Comparison of ENCODE assay signal across 30 mouse cellular contexts in genomic region chr2:71573736-71574135, GRCm38 (mm10). TPM values are rescaled to one million over a fixed set of nuclear protein-coding genes. Genes with fewer than 3 reads are reported as not detected.
DNase-seq lines count a peak whose midpoint lies in the region; ATAC-seq and TF ChIP-seq lines count a peak whose summit lies in the region.
"Had no signal": no experiment of that assay in that cellular context is flagged by ENCODE, and none has a peak within 500 bp of the region (broad histone marks: within the 10 kb centered on the region; RNA-seq: fewer than 3 reads in every experiment).

No protein-coding gene starts in this region.

- no peaks in the 10 kb centered on the region for H3K79me2 ChIP-seq in C2C12 (ENCODE audit: control insufficient read depth, insufficient read depth)

- H3K4me2 ChIP-seq in limb, embryonic 14.5 days (replicated peaks; ENCODE audit: low read depth, low read length, severe bottlenecking) = no peak overlapping the region
- no peak overlapping the region for H3K4me2 ChIP-seq in hindbrain, embryonic 12.5 days (replicated peaks)
- H3K4me2 ChIP-seq: intestine, embryonic 15.5 days; liver, embryonic 11.5 days; lung, embryonic 15.5 days; midbrain, embryonic 11.5 days; neural tube, embryonic 12.5 days had no signal

- H3K9ac ChIP-seq in limb, embryonic 14.5 days (ENCODE audit: low read depth, low read length, severe bottlenecking) = no peak overlapping the region
- no peak overlapping the region for H3K9ac ChIP-seq in hindbrain, embryonic 12.5 days
- H3K9ac ChIP-seq: intestine, embryonic 15.5 days; lung, embryonic 15.5 days; neural tube, embryonic 12.5 days had no signal

- no peaks in the 10 kb centered on the region for H3K27me3 ChIP-seq in C2C12 (ENCODE audit: control insufficient read depth, insufficient read depth, insufficient read length)
- H3K27me3 ChIP-seq in embryonic facial prominence, embryonic 10.5 days (replicated peaks; ENCODE audit: low read depth, poor library complexity, severe bottlenecking) = peaks cover 8% of the 10 kb centered on the region; the same call in 1 of the 2 replicates
- H3K27me3 ChIP-seq in limb, embryonic 14.5 days (ENCODE audit: control insufficient read depth, insufficient read depth, low read length) = no peaks in the 10 kb centered on the region
- H3K27me3 ChIP-seq in hindbrain, embryonic 12.5 days = no peaks in the 10 kb centered on the region
- H3K27me3 ChIP-seq: intestine, embryonic 15.5 days; neural tube, embryonic 12.5 days had no signal

- H3K79me3 ChIP-seq in C2C12 (ENCODE audit: low read depth) = no peaks in the 10 kb centered on the region

- peak; percentile 32 for DNase-seq in embryonic facial prominence, embryonic 10.5 days (ENCODE audit: low spot score)
- DNase-seq in forelimb bud, embryonic 11.5 days (ENCODE audit: low read depth, low spot score) = peak; percentile 71
- DNase-seq in limb, embryonic 14.5 days (ENCODE audit: low spot score) = peak; percentile 7
- no peak for DNase-seq in ovary, postnatal 10 days (ENCODE audit: low spot score)
- DNase-seq in kidney, postnatal 10 days = no peak
- DNase-seq: adrenal gland, adult 8-10 months; cerebellum, adult 2 months; cerebellum, postnatal 14 days; gastrocnemius, postnatal 10 days; heart, postnatal 14 days; kidney, adult 8-10 months; kidney, postnatal 36 days had no signal

- no peak overlapping the region; the same call in 1 of the 2 replicates for H3K27ac ChIP-seq in embryonic facial prominence, embryonic 10.5 days (replicated peaks)
- H3K27ac ChIP-seq in limb, embryonic 14.5 days (replicated peaks; ENCODE audit: low read depth, low read length) = no peak overlapping the region
- H3K27ac ChIP-seq in hindbrain, embryonic 12.5 days = no peak overlapping the region
- H3K27ac ChIP-seq: hindbrain, postnatal 0 days; intestine, embryonic 15.5 days; layer of hippocampus, adult 2 months; left cerebral cortex, adult 2 months; lung, embryonic 15.5 days; neural tube, embryonic 12.5 days had no signal

- no peak overlapping the region for H3K4me3 ChIP-seq in C2C12 (ENCODE audit: insufficient read depth, poor library complexity, severe bottlenecking)
- H3K4me3 ChIP-seq in embryonic facial prominence, embryonic 10.5 days = no peak overlapping the region
- no peak overlapping the region for H3K4me3 ChIP-seq in limb, embryonic 14.5 days (replicated peaks; ENCODE audit: low read length)
- no peak overlapping the region for H3K4me3 ChIP-seq in hindbrain, embryonic 12.5 days
- H3K4me3 ChIP-seq: intestine, embryonic 15.5 days; layer of hippocampus, adult 2 months; left cerebral cortex, adult 2 months; lung, embryonic 15.5 days; neural tube, embryonic 12.5 days had no signal

- WGBS in embryonic facial prominence, embryonic 10.5 days = 31% methylated on average over 4 of the region's 4 CpGs
- WGBS in limb, embryonic 14.5 days = 7% methylated on average over 4 of the region's 4 CpGs
- 69% methylated on average over 4 of the region's 4 CpGs for WGBS in hindbrain, embryonic 12.5 days

- no peak for TF ChIP-seq POLR2A in limb, embryonic 14.5 days (IDR thresholded peaks at IDR 0.05; ENCODE audit: borderline replicate concordance, extremely low read depth, insufficient read depth, insufficient read length)

- ATAC-seq in limb, embryonic 14.5 days (ENCODE audit: low FRiP score, low read depth) = no peak
- no peak for ATAC-seq in granulocyte monocyte progenitor cell, adult 5-6 weeks (replicated peaks; ENCODE audit: poor library complexity, severe bottlenecking)
- ATAC-seq in hindbrain, embryonic 12.5 days (ENCODE audit: low FRiP score) = no peak
- ATAC-seq: activated CD4-positive, CD25-positive, alpha-beta regulatory T cell, adult 4 months; forebrain, embryonic 16.5 days; hindbrain, postnatal 0 days; intestine, embryonic 15.5 days; midbrain, embryonic 16.5 days had no signal

- H3K9me3 ChIP-seq in embryonic facial prominence, embryonic 10.5 days = 0 out of 2 replicates have a peak, but pooled peaks cover 5% of the 10 kb centered on the region
- H3K9me3 ChIP-seq in limb, embryonic 14.5 days (ENCODE audit: control insufficient read depth, low read length) = no peaks in the 10 kb centered on the region
- no peaks in the 10 kb centered on the region for H3K9me3 ChIP-seq in hindbrain, embryonic 12.5 days (replicated peaks)
- H3K9me3 ChIP-seq: intestine, embryonic 15.5 days; lung, embryonic 15.5 days; neural tube, embryonic 12.5 days had no signal

- TF ChIP-seq CTCF in C2C12 (IDR thresholded peaks at IDR 0.05; ENCODE audit: control insufficient read depth, insufficient read depth, insufficient read length) = no peak

- H3ac ChIP-seq in C2C12 (ENCODE audit: control insufficient read depth, insufficient read length, low read depth) = no peak overlapping the region

- H3K4me1 ChIP-seq in embryonic facial prominence, embryonic 10.5 days = peaks cover 22% of the 10 kb centered on the region
- no peaks in the 10 kb centered on the region for H3K4me1 ChIP-seq in limb, embryonic 14.5 days (ENCODE audit: control insufficient read depth, insufficient read depth, low read length)
- no peaks in the 10 kb centered on the region for H3K4me1 ChIP-seq in hindbrain, embryonic 12.5 days
- H3K4me1 ChIP-seq: intestine, embryonic 15.5 days; lung, embryonic 15.5 days; neural tube, embryonic 12.5 days had no signal

- no peaks in the 10 kb centered on the region for H3K36me3 ChIP-seq in C2C12 (ENCODE audit: control insufficient read depth, insufficient read depth)
- no peaks in the 10 kb centered on the region for H3K36me3 ChIP-seq in embryonic facial prominence, embryonic 10.5 days (replicated peaks)
- no peaks in the 10 kb centered on the region for H3K36me3 ChIP-seq in limb, embryonic 14.5 days (ENCODE audit: control insufficient read depth, insufficient read depth, low read length)
- no peaks in the 10 kb centered on the region for H3K36me3 ChIP-seq in hindbrain, embryonic 12.5 days
- H3K36me3 ChIP-seq: intestine, embryonic 15.5 days; lung, embryonic 15.5 days; neural tube, embryonic 12.5 days had no signal

TF ChIP-seq in C2C12, 6 proteins besides CTCF, POLR2A, EP300 and RAD21:
- TF ChIP-seq MYOG (IDR thresholded peaks at IDR 0.05; ENCODE audit: control insufficient read depth, extremely low read depth, insufficient read length) (no peak), MYOD1 (IDR thresholded peaks at IDR 0.05; ENCODE audit: control insufficient read depth, insufficient read length, low read depth) (peak; percentile 74)

RNA-seq across cellular contexts. Expression of gene Dlx2, which starts 27.2 kb away (rescaled TPM):
- 16.0 TPM for polyA plus RNA-seq in C2C12 (2012; fragmentation: generic; extraction: Trizol)
- polyA plus RNA-seq in embryonic facial prominence, embryonic 10.5 days (2016; fragmentation: Nextera tagmentation; extraction: Ambion mirVana) = 33.3 and 38.4 TPM in 2 replicates
- 3.6 and 3.9 TPM in 2 replicates for polyA plus RNA-seq in limb, embryonic 14.5 days (2012; rRNA removed)
- polyA plus RNA-seq in limb, embryonic 14.5 days (2014; fragmentation: Nextera tagmentation; extraction: Ambion mirVana) = 3.1 and 4.6 TPM in 2 replicates
- not detected in 2 replicates for total RNA-seq in granulocyte monocyte progenitor cell, adult 5-6 weeks (2014; fragmentation: Nextera tagmentation)
- total RNA-seq in granulocyte monocyte progenitor cell, adult 5-6 weeks (2017) = not detected in 2 replicates
- polyA plus RNA-seq in hindbrain, embryonic 12.5 days (2016; fragmentation: Nextera tagmentation; extraction: Ambion mirVana) = 4.7 and 5.3 TPM in 2 replicates
- total RNA-seq: heart, postnatal 14 days; hindbrain, postnatal 0 days; megakaryocyte progenitor cell, adult 5-6 weeks had no signal
- polyA plus RNA-seq: activated CD4-positive, CD25-positive, alpha-beta regulatory T cell, adult 4 months; cerebellum, adult 2 months; gonadal fat pad, adult 2 months; urinary bladder, adult 2 months had no signal

RNA-seq across cellular contexts. Expression of gene Dlx1, which starts 45.8 kb away (rescaled TPM):
- 4.9 TPM for polyA plus RNA-seq in C2C12 (2012; fragmentation: generic; extraction: Trizol)
- polyA plus RNA-seq in embryonic facial prominence, embryonic 10.5 days (2016; fragmentation: Nextera tagmentation; extraction: Ambion mirVana) = 46.1 and 69.6 TPM in 2 replicates
- polyA plus RNA-seq in limb, embryonic 14.5 days (2012; rRNA removed) = 4.3 and 6.3 TPM in 2 replicates
- polyA plus RNA-seq in limb, embryonic 14.5 days (2014; fragmentation: Nextera tagmentation; extraction: Ambion mirVana) = 4.1 and 4.3 TPM in 2 replicates
- not detected in 2 replicates for total RNA-seq in granulocyte monocyte progenitor cell, adult 5-6 weeks (2014; fragmentation: Nextera tagmentation)
- not detected in 2 replicates for total RNA-seq in granulocyte monocyte progenitor cell, adult 5-6 weeks (2017)
- 8.3 and 10.1 TPM in 2 replicates for polyA plus RNA-seq in hindbrain, embryonic 12.5 days (2016; fragmentation: Nextera tagmentation; extraction: Ambion mirVana)
- total RNA-seq: megakaryocyte progenitor cell, adult 5-6 weeks had no signal
- polyA plus RNA-seq: activated CD4-positive, CD25-positive, alpha-beta regulatory T cell, adult 4 months; gonadal fat pad, adult 2 months; heart, embryonic 14.5 days; hindbrain, postnatal 0 days had no signal

Comparison
In these comparisons a context has a peak if more than half of its experiments do, and no peak if none do; other contexts are left out.
1. DNase-seq: peak in embryonic facial prominence, embryonic 10.5 days (single experiment), forelimb bud, embryonic 11.5 days (single experiment) and limb, embryonic 14.5 days (single experiment); none in ovary, postnatal 10 days (single experiment) and kidney, postnatal 10 days (single experiment).